Mouse (Mus musculus) embryonic facial prominence, embryonic 13.5 days (tissue): ENCODE results near the gene Mrgprf. TPM values are rescaled to one million over a fixed set of nuclear protein-coding genes. Genes with fewer than 3 reads are reported as not detected.

Experiments used
- ATAC-seq: fragments of 200-750 bp; cut with Nextera tagmentation; 2 replicates; pipeline ENCODE4 v1.8.0; 2017; ENCODE audit warnings: low read depth; ENCODE audit not compliant: insufficient number of reproducible peaks, insufficient read depth, low FRiP score, low TSS enrichment
- H3K27ac ChIP-seq: fragments of 300-500 bp; sonication (generic); 2 replicates; pipeline ENCODE4 v1.5.1; 2015; ENCODE audit warnings: moderate library complexity, mild to moderate bottlenecking, inconsistent platforms
- H3K27me3 ChIP-seq: fragments of 300-500 bp; sonication (generic); 2 replicates; pipeline ENCODE4 v1.6.1; 2015; ENCODE audit warnings: mild to moderate bottlenecking, inconsistent platforms
- H3K36me3 ChIP-seq: fragments of 300-500 bp; sonication (generic); 2 replicates; pipeline ENCODE4 v1.6.1; 2015; ENCODE audit warnings: mild to moderate bottlenecking, inconsistent platforms
- H3K4me1 ChIP-seq: fragments of 300-500 bp; sonication (generic); 2 replicates; pipeline ENCODE4 v1.6.1; 2015; ENCODE audit warnings: inconsistent platforms
- H3K4me2 ChIP-seq: fragments of 300-500 bp; sonication (generic); 2 replicates; pipeline ENCODE4 v1.6.1; 2015; ENCODE audit warnings: moderate library complexity, mild to moderate bottlenecking, inconsistent platforms
- H3K4me3 ChIP-seq: fragments of 300-500 bp; sonication (generic); 2 replicates; pipeline ENCODE4 v1.5.1; 2015; ENCODE audit warnings: mild to moderate bottlenecking, inconsistent platforms
- H3K9ac ChIP-seq: fragments of 300-500 bp; sonication (generic); 2 replicates; pipeline ENCODE4 v1.6.1; 2015; ENCODE audit warnings: mild to moderate bottlenecking, inconsistent platforms
- H3K9me3 ChIP-seq: fragments of 300-500 bp; sonication (generic); 2 replicates; pipeline ENCODE4 v1.6.1; 2016; ENCODE audit warnings: inconsistent platforms
- WGBS: fragments of 180-500 bp; shearing (Covaris S2); methylation state at CpG from one replicate; pipeline ENCODE4 v1.1.7; 2015; ENCODE audit warnings: mixed read lengths; 5-methylcytosine and 5-hydroxymethylcytosine counted together
- polyA plus RNA-seq: library from polyadenylated mRNA; unstranded; fragments of >200 nt; fragmentation: Nextera tagmentation; extraction: Ambion mirVana; gene quantifications from 2 replicates; pipeline ENCODE4 v1.2.1, GENCODE M21; 2015

The Mrgprf gene
- polyA plus RNA-seq, 1 experiment from 2014 or later, result 1.5 TPM

DNA sequence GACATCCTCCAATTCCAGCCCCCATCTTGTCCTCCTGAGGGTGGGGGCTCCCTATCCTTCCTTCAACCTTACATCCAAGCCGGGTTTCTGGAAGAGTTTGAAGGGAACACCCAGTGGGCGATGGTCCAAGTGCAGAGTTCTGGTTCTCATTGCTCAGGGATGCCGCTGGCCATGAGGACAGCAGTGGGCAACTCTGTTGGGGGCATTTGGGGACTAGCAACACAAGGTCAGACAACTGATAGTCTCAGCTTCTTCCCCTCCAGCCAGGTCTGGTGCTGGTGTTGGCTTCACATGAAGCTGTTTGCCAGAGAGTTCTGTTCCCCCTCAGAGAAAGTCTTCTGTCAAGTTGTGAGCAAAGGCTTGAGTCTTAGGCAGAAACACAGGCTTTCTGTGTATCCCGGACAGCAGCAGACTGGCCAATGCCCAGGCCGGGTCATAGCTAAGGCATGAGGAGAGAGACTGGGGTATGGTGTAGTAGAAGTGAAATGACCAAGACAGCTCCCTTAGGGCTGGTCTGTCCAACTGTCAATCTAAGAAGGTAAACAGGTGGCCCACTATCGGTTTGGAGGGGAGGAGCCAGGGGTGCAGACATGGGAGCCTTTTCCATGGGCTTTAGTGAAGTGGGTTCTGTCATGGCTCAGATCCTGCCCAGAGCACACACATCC lies 845 bp downstream of the Mrgprf start:
- Histone ChIP-seq H3K27me3 (no peaks in the 10 kb centered on the region), H3K27ac (no peak overlapping the region), H3K4me1 (peaks cover 36% of the 10 kb centered on the region), H3K36me3 (no peaks in the 10 kb centered on the region), H3K9me3 (no peaks in the 10 kb centered on the region), H3K4me3 (no peak overlapping the region), H3K4me2 (peak overlapping the region; percentile 3; the same call in 1 of the 2 replicates), H3K9ac (no peak overlapping the region)
- no peak for ATAC-seq
- WGBS, result 84% methylated on average over 6 of the region's 6 CpGs

DNA sequence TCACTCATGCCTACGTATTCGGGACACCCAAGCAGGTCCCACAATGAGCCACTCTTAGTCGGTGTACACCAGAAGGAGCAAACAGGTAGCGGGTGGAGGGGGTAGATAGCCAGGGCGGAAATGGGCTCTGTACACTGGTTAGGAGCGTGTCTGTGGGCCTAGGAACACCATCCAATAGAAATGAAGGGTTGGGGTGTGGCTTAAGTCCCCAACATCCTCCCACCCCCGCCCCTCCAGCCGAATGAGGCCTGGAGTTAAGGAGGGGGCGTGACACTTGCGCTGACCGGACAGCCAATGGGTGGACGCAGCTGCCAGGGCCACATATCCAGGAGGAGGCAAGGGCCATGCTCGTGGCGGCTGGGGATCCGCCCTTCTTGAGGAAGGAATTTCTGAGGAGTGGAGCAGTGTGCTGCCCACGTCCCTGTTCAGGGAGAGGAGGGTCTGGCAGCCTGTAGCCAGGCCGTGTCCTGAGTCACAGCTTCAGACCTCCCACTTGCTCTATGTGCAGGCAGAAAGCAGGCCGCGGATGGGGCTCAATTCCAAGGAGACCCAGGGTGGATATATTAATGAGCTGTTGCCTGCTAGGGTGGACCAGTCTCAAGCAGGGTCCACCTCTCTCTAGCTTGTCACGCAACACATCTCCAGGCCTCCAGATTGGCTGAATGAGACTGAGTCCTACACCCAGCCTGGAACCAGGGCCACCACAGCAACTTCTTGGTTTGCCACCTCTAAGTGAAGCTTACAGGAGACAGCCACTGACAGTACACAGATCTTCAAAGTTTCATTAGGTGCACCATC lies 2.1 kb downstream of the Mrgprf start:
- Histone ChIP-seq H3K27ac (no peak overlapping the region; the same call in 1 of the 2 replicates), H3K4me2 (peak overlapping the region; percentile 53), H3K9me3 (no peaks in the 10 kb centered on the region), H3K27me3 (no peaks in the 10 kb centered on the region), H3K4me1 (peaks cover 36% of the 10 kb centered on the region), H3K4me3 (peak overlapping the region; percentile 22), H3K9ac (peak overlapping the region; percentile 49), H3K36me3 (no peaks in the 10 kb centered on the region)
- WGBS, result 7% methylated on average over 20 of the region's 20 CpGs
- ATAC-seq, result peak; percentile 83

DNA sequence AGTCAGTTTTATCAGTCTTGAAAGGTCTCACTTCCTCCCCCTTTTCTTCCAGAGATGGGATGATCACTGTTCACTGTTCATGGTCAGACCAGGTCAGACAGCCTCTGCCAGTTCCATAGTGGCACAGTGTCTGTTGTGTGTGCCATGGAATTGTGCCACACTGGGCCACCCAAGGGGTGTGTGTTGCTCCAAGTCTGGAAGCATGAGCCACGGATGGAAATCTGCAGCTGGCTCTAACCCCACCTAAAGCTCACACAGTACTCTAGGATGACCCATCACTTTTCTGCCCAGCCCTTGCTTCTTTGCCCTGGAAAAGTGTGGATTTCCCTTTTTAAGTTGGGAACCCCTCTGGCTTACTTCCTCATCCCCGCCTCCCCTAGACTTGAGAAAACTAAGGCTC lies 3.5 kb downstream of the Mrgprf start:
- no peak for ATAC-seq
- H3K4me1 ChIP-seq, result peaks cover 38% of the 10 kb centered on the region
- H3K36me3 ChIP-seq, result no peaks in the 10 kb centered on the region
- H3K9me3 ChIP-seq, result no peaks in the 10 kb centered on the region
- H3K27me3 ChIP-seq, result no peaks in the 10 kb centered on the region
- no peak overlapping the region for H3K9ac ChIP-seq
- no peak overlapping the region for H3K4me2 ChIP-seq
- H3K4me3 ChIP-seq, result no peak overlapping the region
- WGBS, result 73% methylated on average over 2 of the region's 2 CpGs
- no peak overlapping the region for H3K27ac ChIP-seq

DNA sequence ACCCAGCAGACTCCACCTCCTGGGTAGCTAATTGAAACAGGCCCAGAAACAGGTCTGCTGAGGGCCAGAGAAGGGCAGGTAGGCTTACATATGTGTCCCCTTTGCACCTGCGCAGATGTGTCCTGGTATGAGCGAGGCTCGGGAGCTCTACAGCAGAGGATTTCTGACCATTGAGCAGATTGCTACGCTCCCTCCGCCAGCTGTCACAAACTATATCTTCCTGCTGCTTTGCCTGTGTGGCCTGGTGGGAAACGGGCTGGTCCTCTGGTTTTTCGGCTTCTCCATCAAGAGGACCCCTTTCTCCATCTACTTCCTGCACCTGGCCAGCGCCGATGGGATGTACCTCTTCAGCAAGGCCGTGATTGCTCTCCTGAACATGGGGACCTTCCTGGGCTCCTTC lies 7.0 kb downstream of the Mrgprf start:
- no peak overlapping the region for H3K4me2 ChIP-seq
- ATAC-seq, result no peak
- no peak overlapping the region for H3K27ac ChIP-seq
- WGBS, result 90% methylated on average over 10 of the region's 10 CpGs
- peaks cover 10% of the 10 kb centered on the region for H3K4me1 ChIP-seq
- H3K4me3 ChIP-seq, result no peak overlapping the region
- H3K9ac ChIP-seq, result no peak overlapping the region
- H3K9me3 ChIP-seq, result no peaks in the 10 kb centered on the region
- H3K36me3 ChIP-seq, result no peaks in the 10 kb centered on the region
- no peaks in the 10 kb centered on the region for H3K27me3 ChIP-seq

GRCm38 (mm10) chr7:145308061-145308675 lies 7.5 kb downstream of the Mrgprf start:
- H3K36me3 ChIP-seq, result no peaks in the 10 kb centered on the region

DNA sequence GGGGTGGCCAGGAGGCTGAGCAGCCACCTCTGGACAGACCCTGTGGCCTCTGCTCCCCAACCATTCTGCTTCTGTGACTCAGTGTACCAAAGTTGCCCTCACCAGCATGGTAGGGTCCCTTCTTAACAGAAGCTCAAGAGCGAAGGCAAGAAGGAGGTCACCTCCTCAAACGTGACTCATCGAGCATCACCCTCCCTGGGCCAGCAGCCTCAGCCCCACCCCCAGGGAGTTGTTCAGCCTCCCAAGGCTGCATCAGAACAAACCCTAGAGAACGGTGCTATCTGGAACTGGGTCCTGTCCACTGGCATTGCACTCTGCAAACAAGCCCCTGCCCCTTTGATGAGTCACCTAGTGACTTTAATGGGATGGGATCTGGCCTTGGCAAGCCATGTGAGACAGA lies 8.2 kb downstream of the Mrgprf start:
- H3K27ac ChIP-seq, result no peak overlapping the region

More at GRCm38 (mm10) chr7:145308061-145308675, 7.5 kb downstream of the Mrgprf start:
- Histone ChIP-seq H3K9ac (no peak overlapping the region), H3K4me3 (no peak overlapping the region), H3K4me1 (peaks cover 5% of the 10 kb centered on the region; the same call in 1 of the 2 replicates), H3K27me3 (no peaks in the 10 kb centered on the region), H3K27ac (no peak overlapping the region), H3K4me2 (no peak overlapping the region), H3K9me3 (no peaks in the 10 kb centered on the region)
- ATAC-seq, result no peak
- 78% methylated on average over 30 of the region's 30 CpGs for WGBS

DNA sequence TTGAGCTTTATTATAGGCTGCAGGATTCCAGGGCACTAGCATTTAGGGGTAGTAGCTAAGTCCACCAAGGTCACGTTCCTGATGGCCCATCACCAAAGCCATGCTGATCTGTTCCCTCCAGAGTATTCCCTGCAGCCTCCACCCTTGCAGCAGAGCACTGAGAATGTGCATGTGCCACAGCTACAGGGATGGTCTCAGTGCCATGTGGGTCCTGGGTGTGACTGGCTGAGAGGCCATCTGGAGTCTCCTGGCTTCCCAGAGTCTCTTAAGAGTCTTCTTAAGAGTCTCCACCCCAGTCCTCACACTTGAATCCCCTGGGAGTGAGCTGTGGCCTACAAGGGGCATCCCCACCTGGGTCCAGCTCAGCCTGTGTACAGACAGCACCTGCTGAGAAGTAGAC lies 9.2 kb downstream of the Mrgprf start:
- Histone ChIP-seq H3K4me1 (0 out of 2 replicates have a peak, but pooled peaks cover 3% of the 10 kb centered on the region), H3K4me3 (no peak overlapping the region), H3K27me3 (no peaks in the 10 kb centered on the region), H3K27ac (no peak overlapping the region), H3K36me3 (no peaks in the 10 kb centered on the region), H3K9ac (no peak overlapping the region), H3K9me3 (no peaks in the 10 kb centered on the region), H3K4me2 (no peak overlapping the region)
- 77% methylated on average over 1 of the region's 1 CpGs for WGBS
- no peak for ATAC-seq

More for the DNA sequence above, 8.2 kb downstream of the Mrgprf start:
- H3K9ac ChIP-seq, result no peak overlapping the region
- ATAC-seq, result no peak
- no peak overlapping the region for H3K4me2 ChIP-seq
- 0 out of 2 replicates have a peak, but pooled peaks cover 3% of the 10 kb centered on the region for H3K4me1 ChIP-seq
- no peaks in the 10 kb centered on the region for H3K36me3 ChIP-seq
- WGBS, result 82% methylated on average over 4 of the region's 4 CpGs
- no peaks in the 10 kb centered on the region for H3K27me3 ChIP-seq
- no peaks in the 10 kb centered on the region for H3K9me3 ChIP-seq
- H3K4me3 ChIP-seq, result no peak overlapping the region

DNA sequence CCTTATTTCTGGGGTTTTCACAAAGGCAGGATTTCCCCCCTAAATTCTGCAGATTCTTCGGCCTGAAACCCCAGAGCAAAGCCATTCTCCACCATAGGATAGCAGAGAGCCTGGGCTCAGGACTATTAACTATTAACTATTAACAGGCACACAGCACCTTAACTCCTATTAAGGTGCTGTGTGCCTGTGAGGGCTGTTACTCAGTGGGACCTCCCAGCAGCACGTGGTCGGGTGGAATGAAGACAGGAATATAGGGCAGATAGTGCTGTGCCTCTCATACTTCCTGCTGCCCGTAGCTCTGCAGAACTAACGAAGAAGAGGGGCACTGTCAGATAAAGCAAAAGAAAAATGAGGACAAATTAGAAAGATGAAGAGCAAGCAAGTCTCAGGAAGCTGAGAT lies 9.9 kb downstream of the Mrgprf start:
- no peaks in the 10 kb centered on the region for H3K9me3 ChIP-seq
- no peak overlapping the region for H3K4me3 ChIP-seq
- 80% methylated on average over 5 of the region's 5 CpGs for WGBS
- ATAC-seq, result no peak
- H3K27me3 ChIP-seq, result no peaks in the 10 kb centered on the region
- no peak overlapping the region for H3K27ac ChIP-seq
- H3K9ac ChIP-seq, result no peak overlapping the region
- 0 out of 2 replicates have a peak, but pooled peaks cover 3% of the 10 kb centered on the region for H3K4me1 ChIP-seq
- H3K4me2 ChIP-seq, result no peak overlapping the region
- H3K36me3 ChIP-seq, result no peaks in the 10 kb centered on the region

DNA sequence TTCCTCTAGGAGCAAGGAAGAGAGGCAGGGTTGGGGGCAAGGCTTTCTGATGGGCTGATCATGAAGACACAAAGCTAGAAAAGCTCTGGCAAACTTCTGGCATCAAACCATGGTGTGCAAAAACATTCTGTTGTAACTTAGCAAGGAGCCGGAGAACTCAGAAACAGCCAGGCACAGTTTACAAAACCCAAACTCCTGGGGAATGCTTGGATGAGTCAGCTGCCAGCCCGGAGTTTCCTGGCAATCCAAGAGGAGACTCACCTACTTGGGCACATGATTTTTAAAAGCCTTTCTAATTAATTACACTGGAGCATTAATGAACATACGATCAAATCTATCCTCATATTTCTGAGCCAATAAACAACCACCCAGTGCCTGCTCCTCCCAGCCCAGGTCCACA lies 11.5 kb downstream of the Mrgprf start:
- no peak overlapping the region for H3K27ac ChIP-seq
- no peaks in the 10 kb centered on the region for H3K9me3 ChIP-seq
- no peak overlapping the region for H3K4me3 ChIP-seq
- WGBS, result 83% methylated on average over 3 of the region's 3 CpGs
- H3K36me3 ChIP-seq, result no peaks in the 10 kb centered on the region
- H3K9ac ChIP-seq, result no peak overlapping the region
- 0 out of 2 replicates have a peak, but pooled peaks cover 3% of the 10 kb centered on the region for H3K4me1 ChIP-seq
- no peak overlapping the region for H3K4me2 ChIP-seq
- ATAC-seq, result no peak
- H3K27me3 ChIP-seq, result no peaks in the 10 kb centered on the region

- ATAC-seq, result no peak
- no peak within 1 kb of the TSS for H3K4me3 ChIP-seq
- no peaks in the 10 kb centered on the region for H3K36me3 ChIP-seq
- H3K4me2 ChIP-seq, result no peak within 1 kb of the TSS
- H3K9me3 ChIP-seq, result no peaks in the 10 kb centered on the region
- H3K27ac ChIP-seq, result no peak within 1 kb of the TSS
- no peaks in the 10 kb centered on the region for H3K4me1 ChIP-seq
- WGBS, result 93% methylated on average over 6 of the region's 6 CpGs
- H3K9ac ChIP-seq, result no peak within 1 kb of the TSS
- no peaks in the 10 kb centered on the region for H3K27me3 ChIP-seq
Observed at GRCm38 (mm10) chr7:145314785-145315411, 14.3 kb downstream of the Mrgprf start, which contains the start of gene Mrgprd. TSS of gene Mrgprd (plus strand) at chr7:145314835.

DNA sequence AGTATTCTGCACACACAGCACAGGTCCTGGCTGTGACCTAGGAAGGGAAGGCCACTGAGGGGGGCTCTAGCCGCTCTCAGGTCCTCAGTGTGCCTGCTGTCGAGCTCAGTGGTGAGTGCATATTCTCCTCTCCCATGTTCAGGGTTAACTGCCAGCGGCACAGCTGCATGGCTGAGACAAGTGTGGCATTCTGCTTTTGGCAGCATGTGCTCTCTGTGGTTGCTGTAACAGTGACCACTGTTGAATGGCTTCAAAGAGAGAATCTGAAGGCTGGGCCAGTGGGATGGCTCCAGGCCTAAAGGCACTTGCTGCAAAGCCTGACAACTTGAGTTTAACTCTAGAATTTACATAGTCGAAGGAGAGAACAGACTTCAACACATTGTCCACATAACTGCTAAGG lies 16.9 kb downstream of the Mrgprf start:
- Histone ChIP-seq H3K27ac (no peak overlapping the region), H3K9ac (no peak overlapping the region), H3K4me3 (no peak overlapping the region), H3K27me3 (no peaks in the 10 kb centered on the region), H3K4me1 (no peaks in the 10 kb centered on the region), H3K4me2 (no peak overlapping the region), H3K36me3 (no peaks in the 10 kb centered on the region), H3K9me3 (no peaks in the 10 kb centered on the region)
- WGBS, result 58% methylated on average over 4 of the region's 4 CpGs
- no peak for ATAC-seq
